Mouse (Mus musculus): ENCODE measurements around the gene Map3k5. TPM values are rescaled to one million over a fixed set of nuclear protein-coding genes. Genes with fewer than 3 reads are reported as not detected.
"Not testable (repeated sequence)": the region's sequence is repeated elsewhere in the genome, so short reads cannot be mapped to it uniquely, and the experiment has no call there.

Gene Map3k5
- total and polyA plus RNA-seq, 2 experiments from 2014 or later, result 0.91 to 5.5 TPM

DNA sequence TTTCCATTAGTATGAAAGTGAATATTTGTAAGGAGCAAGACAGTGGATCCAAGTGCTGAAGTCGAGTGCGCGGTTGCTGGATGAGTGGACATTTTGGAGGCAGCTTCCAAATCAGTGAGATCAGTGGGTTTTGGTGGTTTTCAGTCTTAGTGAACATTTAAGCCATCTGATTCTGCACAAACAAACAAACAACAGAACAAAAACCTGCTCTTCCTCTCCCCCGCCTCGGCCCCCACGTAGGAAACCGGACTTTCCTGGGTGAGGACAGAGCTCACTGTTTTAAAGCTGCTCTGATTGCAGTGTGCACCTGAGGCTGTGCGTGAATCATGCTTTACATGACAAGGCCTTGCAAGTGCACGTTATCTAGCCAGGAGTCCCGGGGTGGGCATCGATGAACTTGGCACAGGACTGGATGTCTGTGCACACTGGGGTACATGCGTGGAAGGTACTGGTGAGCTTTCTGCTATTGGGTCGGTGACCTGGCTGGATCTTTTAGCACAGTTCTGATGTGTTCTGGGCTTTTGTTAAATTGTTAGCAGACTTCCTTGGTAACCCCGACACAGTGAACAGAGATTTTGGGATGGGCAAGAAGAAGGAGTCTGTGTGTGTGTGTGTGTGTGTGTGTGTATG lies 35.7 kb downstream of the Map3k5 start:
- WGBS, result 74% methylated on average over 14 of the region's 14 CpGs
- no peak overlapping the region for H3K27ac ChIP-seq
- ATAC-seq (no peak), DNase-seq (ENCODE audit: low spot score) (no peak)
- H3K9ac ChIP-seq (replicated peaks; ENCODE audit: low read length), result no peak overlapping the region
- H3K4me2 ChIP-seq (ENCODE audit: low read depth, low read length), result no peak overlapping the region
- H3K4me1 ChIP-seq (ENCODE audit: insufficient read depth, low read length), result no peaks in the 10 kb centered on the region
- no peaks in the 10 kb centered on the region for H3K9me3 ChIP-seq (ENCODE audit: low read length)
- H3K27me3 ChIP-seq (ENCODE audit: insufficient read depth, low read length), result no peaks in the 10 kb centered on the region
- no peak for TF ChIP-seq CTCF (IDR thresholded peaks at IDR 0.05; ENCODE audit: low read depth)
- H3K4me3 ChIP-seq (ENCODE audit: low read length), result no peak overlapping the region
- no peaks in the 10 kb centered on the region for H3K36me3 ChIP-seq (ENCODE audit: insufficient read depth, low read length)

DNA sequence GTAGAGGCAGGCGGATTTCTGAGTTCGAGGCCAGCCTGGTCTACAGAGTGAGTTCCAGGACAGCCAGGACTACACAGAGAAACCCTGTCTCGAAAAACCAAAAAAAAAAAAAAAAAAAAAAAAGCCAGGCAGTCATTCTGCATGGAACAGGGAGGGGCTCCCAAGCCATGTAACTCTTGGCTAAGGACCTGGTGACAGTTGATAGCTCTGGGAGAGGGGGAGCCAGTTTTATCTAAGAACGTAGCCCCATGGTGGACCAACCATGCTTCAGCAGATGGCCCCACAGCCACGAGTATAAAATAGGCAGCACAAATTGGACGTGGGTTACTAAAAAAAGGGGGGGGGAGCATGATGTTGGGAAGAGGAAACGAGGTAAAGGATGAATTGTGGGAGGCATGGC lies 37.2 kb downstream of the Map3k5 start:
- H3K9ac ChIP-seq (replicated peaks; ENCODE audit: low read length); ATAC-seq; DNase-seq (ENCODE audit: low spot score); H3K9me3 ChIP-seq (ENCODE audit: low read length); H3K27ac ChIP-seq; H3K36me3 ChIP-seq (ENCODE audit: insufficient read depth, low read length); H3K4me1 ChIP-seq (ENCODE audit: insufficient read depth, low read length); H3K4me3 ChIP-seq (ENCODE audit: low read length); H3K27me3 ChIP-seq (ENCODE audit: insufficient read depth, low read length); H3K4me2 ChIP-seq (ENCODE audit: low read depth, low read length): not testable (repeated sequence)
- 74% methylated on average over 6 of the region's 7 CpGs for WGBS

DNA sequence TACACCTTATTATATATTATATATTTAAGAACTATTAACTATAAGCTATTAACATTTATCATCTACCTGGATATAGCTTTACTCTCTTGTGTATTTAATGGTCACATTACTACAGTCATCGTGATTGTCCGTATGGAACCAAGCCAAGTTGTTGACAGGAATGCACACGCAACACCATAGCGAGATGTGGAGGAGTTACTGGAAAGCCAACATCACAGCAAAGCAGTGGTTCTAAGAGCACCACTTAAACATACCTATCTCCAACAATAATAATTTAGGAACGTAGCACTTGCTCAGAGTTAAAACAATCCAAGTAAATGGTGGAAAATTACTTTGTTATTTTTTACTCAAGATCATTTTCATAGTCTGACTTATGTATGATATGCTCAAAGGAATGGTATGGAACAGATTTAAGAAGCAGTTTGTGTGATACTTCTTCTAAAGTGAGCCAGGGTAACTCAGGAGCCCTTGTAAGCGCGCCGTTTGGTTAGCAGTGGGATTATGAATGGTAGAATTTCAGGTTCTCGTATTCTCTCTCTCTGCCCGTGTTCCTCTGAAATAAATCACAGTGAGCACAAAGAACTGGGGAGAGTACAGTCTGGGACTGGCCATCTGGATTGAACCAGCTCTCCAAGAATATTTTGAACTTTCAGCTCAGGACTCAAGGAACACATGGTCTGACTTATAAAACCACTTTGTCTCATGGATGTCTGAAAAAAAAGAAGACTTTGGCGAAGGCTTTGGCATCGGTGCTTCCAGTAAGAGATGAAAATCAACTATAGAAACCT lies 39.2 kb downstream of the Map3k5 start:
- TF ChIP-seq CTCF (IDR thresholded peaks at IDR 0.05; ENCODE audit: low read depth), result no peak
- no peaks in the 10 kb centered on the region for H3K4me1 ChIP-seq (ENCODE audit: insufficient read depth, low read length)

DNA sequence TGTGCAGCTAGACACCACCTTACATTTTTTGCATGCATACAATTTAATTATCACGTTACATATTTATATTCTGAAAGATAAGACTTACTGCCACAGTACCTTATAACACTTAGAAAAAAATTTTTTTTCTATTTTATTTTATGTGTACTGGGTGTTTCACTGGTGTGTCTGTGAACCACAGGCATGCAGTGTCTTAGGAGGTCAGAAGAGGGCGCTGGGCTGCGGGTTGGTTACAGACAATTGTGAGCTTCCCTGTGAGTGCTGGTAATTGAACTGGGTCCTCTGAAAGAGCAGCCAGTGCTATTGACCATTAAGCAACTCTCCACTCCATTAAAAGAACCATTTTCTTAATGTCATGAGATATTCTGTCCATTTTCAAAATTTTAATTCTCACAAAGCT lies 43.3 kb downstream of the Map3k5 start:
- no peak overlapping the region for H3K4me3 ChIP-seq (ENCODE audit: low read length)
- 84% methylated on average over 3 of the region's 3 CpGs for WGBS
- no peak overlapping the region for H3K4me2 ChIP-seq (ENCODE audit: low read depth, low read length)
- H3K27ac ChIP-seq, result no peak overlapping the region
- no peaks in the 10 kb centered on the region for H3K27me3 ChIP-seq (ENCODE audit: insufficient read depth, low read length)
- no peaks in the 10 kb centered on the region for H3K36me3 ChIP-seq (ENCODE audit: insufficient read depth, low read length)
- no peak for TF ChIP-seq CTCF (IDR thresholded peaks at IDR 0.05; ENCODE audit: low read depth)
- no peaks in the 10 kb centered on the region for H3K4me1 ChIP-seq (ENCODE audit: insufficient read depth, low read length)
- no peaks in the 10 kb centered on the region for H3K9me3 ChIP-seq (ENCODE audit: low read length)
- no peak overlapping the region for H3K9ac ChIP-seq (replicated peaks; ENCODE audit: low read length)
- ATAC-seq (no peak), DNase-seq (ENCODE audit: low spot score) (no peak)

More for the DNA sequence above, 39.2 kb downstream of the Map3k5 start:
- Histone ChIP-seq H3K27me3 (ENCODE audit: insufficient read depth, low read length) (no peaks in the 10 kb centered on the region), H3K4me3 (ENCODE audit: low read length) (no peak overlapping the region), H3K9me3 (ENCODE audit: low read length) (no peaks in the 10 kb centered on the region), H3K27ac (no peak overlapping the region), H3K36me3 (ENCODE audit: insufficient read depth, low read length) (no peaks in the 10 kb centered on the region), H3K4me2 (ENCODE audit: low read depth, low read length) (no peak overlapping the region), H3K9ac (replicated peaks; ENCODE audit: low read length) (no peak overlapping the region)
- DNase-seq (ENCODE audit: low spot score) (no peak), ATAC-seq (no peak)
- 89% methylated on average over 12 of the region's 12 CpGs for WGBS

DNA sequence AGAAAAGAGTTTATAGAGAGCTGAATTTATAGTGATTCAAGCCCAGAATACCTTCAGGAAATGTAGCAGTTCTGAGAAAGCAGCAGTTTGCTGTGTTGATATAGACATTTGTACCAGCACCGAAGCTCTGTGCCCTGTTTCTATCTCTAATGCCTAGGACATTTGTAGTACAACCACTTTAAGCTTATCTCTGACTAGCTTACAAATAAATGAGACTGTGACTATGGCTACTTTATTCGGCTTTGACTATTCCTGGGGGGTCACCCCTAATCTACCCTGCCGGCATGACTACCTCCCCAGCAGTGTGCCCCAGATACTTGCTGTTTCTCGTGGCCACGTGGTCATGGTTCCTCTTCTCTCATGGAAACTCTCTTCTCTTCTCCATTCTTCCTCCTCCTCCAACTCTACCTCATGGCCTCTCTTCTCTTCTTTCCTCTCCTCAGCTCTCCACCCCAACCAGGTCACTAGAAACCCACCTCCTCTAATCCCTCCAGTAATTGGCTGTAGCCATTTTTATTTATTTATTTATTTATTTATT lies 44.5 kb downstream of the Map3k5 start:
- no peak for ATAC-seq
- H3K27ac ChIP-seq, result no peak overlapping the region
- no peak overlapping the region for H3K9ac ChIP-seq (replicated peaks; ENCODE audit: low read length)
- WGBS, result 91% methylated on average over 5 of the region's 5 CpGs
- no peak for TF ChIP-seq CTCF (IDR thresholded peaks at IDR 0.05; ENCODE audit: low read depth)
- no peak overlapping the region for H3K4me3 ChIP-seq (ENCODE audit: low read length)
- H3K9me3 ChIP-seq (ENCODE audit: low read length), result no peaks in the 10 kb centered on the region
- no peaks in the 10 kb centered on the region for H3K36me3 ChIP-seq (ENCODE audit: insufficient read depth, low read length)
- no peaks in the 10 kb centered on the region for H3K4me1 ChIP-seq (ENCODE audit: insufficient read depth, low read length)
- no peak overlapping the region for H3K4me2 ChIP-seq (ENCODE audit: low read depth, low read length)
- no peak for DNase-seq (ENCODE audit: low spot score)
- H3K27me3 ChIP-seq (ENCODE audit: insufficient read depth, low read length), result no peaks in the 10 kb centered on the region

DNA sequence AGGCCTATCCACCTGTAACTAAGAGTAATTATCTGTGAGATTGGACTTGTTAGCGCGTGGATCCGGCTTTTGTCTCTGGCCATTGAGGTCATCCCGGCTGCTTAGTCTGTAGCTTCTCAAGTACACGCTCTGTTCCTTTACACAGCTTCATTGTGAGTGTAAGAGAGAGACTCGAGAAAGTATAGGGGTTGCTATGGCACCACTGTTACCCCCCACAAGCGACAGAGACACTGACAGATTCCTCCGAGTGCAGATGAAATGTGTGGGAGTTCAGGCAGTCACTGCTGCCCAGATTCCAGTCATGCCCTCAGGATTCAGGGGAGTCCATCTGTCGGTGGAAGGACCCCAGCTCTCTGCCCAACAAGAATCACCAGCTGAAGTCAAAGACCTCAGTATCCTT lies 53.5 kb downstream of the Map3k5 start:
- ATAC-seq (no peak), DNase-seq (ENCODE audit: low spot score) (no peak)
- WGBS, result 36% methylated on average over 9 of the region's 9 CpGs
- H3K36me3 ChIP-seq (ENCODE audit: insufficient read depth, low read length), result no peaks in the 10 kb centered on the region
- H3K4me3 ChIP-seq (ENCODE audit: low read length), result no peak overlapping the region
- H3K27me3 ChIP-seq (ENCODE audit: insufficient read depth, low read length), result no peaks in the 10 kb centered on the region
- no peaks in the 10 kb centered on the region for H3K4me1 ChIP-seq (ENCODE audit: insufficient read depth, low read length)
- no peak overlapping the region for H3K9ac ChIP-seq (replicated peaks; ENCODE audit: low read length)
- no peak overlapping the region for H3K27ac ChIP-seq
- TF ChIP-seq CTCF (IDR thresholded peaks at IDR 0.05; ENCODE audit: low read depth), result no peak
- H3K4me2 ChIP-seq (ENCODE audit: low read depth, low read length), result no peak overlapping the region
- no peaks in the 10 kb centered on the region for H3K9me3 ChIP-seq (ENCODE audit: low read length)

DNA sequence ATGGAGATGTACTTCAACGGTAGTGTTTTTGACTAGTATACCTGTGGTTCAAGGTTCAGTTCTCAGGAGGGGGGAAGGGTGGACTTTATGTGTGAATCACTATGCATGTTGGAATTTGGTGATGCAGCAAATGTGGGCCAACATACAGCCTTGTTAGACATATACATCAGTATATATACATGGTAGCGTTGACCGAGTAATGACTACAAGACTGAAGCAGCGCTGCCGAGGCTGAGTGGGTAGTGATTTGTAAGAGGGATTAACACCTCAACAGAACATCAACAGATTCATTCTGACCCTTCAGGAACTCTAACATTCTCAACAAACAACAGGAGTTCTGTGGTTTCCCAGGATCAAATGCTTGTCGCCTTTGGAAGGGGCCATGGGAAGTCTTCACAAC lies 55.7 kb downstream of the Map3k5 start:
- H3K27ac ChIP-seq, result no peak overlapping the region
- H3K36me3 ChIP-seq (ENCODE audit: insufficient read depth, low read length), result no peaks in the 10 kb centered on the region
- 93% methylated on average over 6 of the region's 6 CpGs for WGBS
- TF ChIP-seq CTCF (IDR thresholded peaks at IDR 0.05; ENCODE audit: low read depth), result no peak
- DNase-seq (ENCODE audit: low spot score), result no peak
- H3K9me3 ChIP-seq (ENCODE audit: low read length), result no peaks in the 10 kb centered on the region
- no peak overlapping the region for H3K9ac ChIP-seq (replicated peaks; ENCODE audit: low read length)
- H3K4me3 ChIP-seq (ENCODE audit: low read length), result no peak overlapping the region
- no peak overlapping the region for H3K4me2 ChIP-seq (ENCODE audit: low read depth, low read length)
- H3K27me3 ChIP-seq (ENCODE audit: insufficient read depth, low read length), result no peaks in the 10 kb centered on the region
- no peak for ATAC-seq
- no peaks in the 10 kb centered on the region for H3K4me1 ChIP-seq (ENCODE audit: insufficient read depth, low read length)
